Mouse (Mus musculus) neural tube, embryonic 13.5 days (tissue): ENCODE results near the gene Calml4. TPM values are rescaled to one million over a fixed set of nuclear protein-coding genes. Genes with fewer than 3 reads are reported as not detected.
"Not testable (repeated sequence)": the region's sequence is repeated elsewhere in the genome, so short reads cannot be mapped to it uniquely, and the experiment has no call there.

Experiments
- ATAC-seq: fragments of 200-750 bp; cut with Nextera tagmentation; 2 replicates; pipeline ENCODE4 v1.8.0; 2017; ENCODE audit warnings: low read depth, mild to moderate bottlenecking, moderate TSS enrichment, moderate library complexity
- H3K27ac ChIP-seq: fragments of 300-500 bp; sonication (generic); replicated peaks from 2 replicates; pipeline ENCODE4 v1.5.1; 2015; ENCODE audit warnings: moderate library complexity, mild to moderate bottlenecking, inconsistent platforms
- H3K27me3 ChIP-seq: fragments of 300-500 bp; sonication (generic); 2 replicates; pipeline ENCODE4 v1.6.1; 2015; ENCODE audit warnings: mild to moderate bottlenecking, inconsistent platforms
- H3K36me3 ChIP-seq: fragments of 300-500 bp; sonication (generic); 2 replicates; pipeline ENCODE4 v1.6.1; 2015; ENCODE audit warnings: mild to moderate bottlenecking, inconsistent platforms
- H3K4me1 ChIP-seq: fragments of 300-500 bp; sonication (generic); replicated peaks from 2 replicates; pipeline ENCODE4 v1.6.1; 2015; ENCODE audit warnings: inconsistent platforms
- H3K4me2 ChIP-seq: fragments of 300-500 bp; sonication (generic); 2 replicates; pipeline ENCODE4 v1.6.1; 2015; ENCODE audit warnings: inconsistent platforms, mild to moderate bottlenecking, moderate library complexity
- H3K4me3 ChIP-seq: fragments of 300-500 bp; sonication (generic); 2 replicates; pipeline ENCODE4 v1.5.1; 2015; ENCODE audit warnings: mild to moderate bottlenecking, inconsistent platforms
- H3K9ac ChIP-seq: fragments of 300-500 bp; sonication (generic); 2 replicates; pipeline ENCODE4 v1.6.1; 2015; ENCODE audit warnings: moderate library complexity, mild to moderate bottlenecking, inconsistent platforms
- H3K9me3 ChIP-seq: fragments of 300-500 bp; sonication (generic); 2 replicates; pipeline ENCODE4 v1.6.1; 2016; ENCODE audit warnings: inconsistent platforms
- WGBS: fragments of 180-500 bp; shearing (Covaris S2); methylation state at CpG from one replicate; pipeline ENCODE4 v1.1.7; 2015; 5-methylcytosine and 5-hydroxymethylcytosine counted together
- polyA plus RNA-seq: library from polyadenylated mRNA; unstranded; fragments of >200 nt; fragmentation: Nextera tagmentation; extraction: Ambion mirVana; gene quantifications from 2 replicates; pipeline ENCODE4 v1.2.1, GENCODE M21; 2015

Calml4 gene
- polyA plus RNA-seq, 1 experiment from 2014 or later = 7.9 TPM

- ATAC-seq, H3K36me3 ChIP-seq, H3K9ac ChIP-seq, H3K27ac ChIP-seq, H3K4me1 ChIP-seq, H3K4me3 ChIP-seq, H3K27me3 ChIP-seq, H3K4me2 ChIP-seq, H3K9me3 ChIP-seq: not testable (repeated sequence)
- WGBS = 99% methylated on average over 4 of the region's 4 CpGs
Measured at GRCm38 (mm10) chr9:62869236-62869635, 11.4 kb downstream of the Calml4 start.

- H3K4me1 ChIP-seq = no peaks in the 10 kb centered on the region
- no peak overlapping the region for H3K4me2 ChIP-seq
- H3K4me3 ChIP-seq = no peak overlapping the region
- H3K27ac ChIP-seq = no peak overlapping the region
- H3K9me3 ChIP-seq = no peaks in the 10 kb centered on the region
- no peaks in the 10 kb centered on the region for H3K36me3 ChIP-seq
- no peaks in the 10 kb centered on the region for H3K27me3 ChIP-seq
- no peak for ATAC-seq
- no peak overlapping the region for H3K9ac ChIP-seq
Measured at GRCm38 (mm10) chr9:62870728-62871127, 12.8 kb downstream of the Calml4 start.

- no peak overlapping the region for H3K9ac ChIP-seq
- peaks cover 16% of the 10 kb centered on the region for H3K36me3 ChIP-seq
- 82% methylated on average over 7 of the region's 7 CpGs for WGBS
- H3K9me3 ChIP-seq = no peaks in the 10 kb centered on the region
- no peak overlapping the region for H3K27ac ChIP-seq
- no peak for ATAC-seq
- H3K27me3 ChIP-seq = no peaks in the 10 kb centered on the region
- H3K4me3 ChIP-seq = no peak overlapping the region
- H3K4me1 ChIP-seq = no peaks in the 10 kb centered on the region
- no peak overlapping the region for H3K4me2 ChIP-seq
Measured at GRCm38 (mm10) chr9:62876966-62877616, 19.2 kb downstream of the Calml4 start.

- H3K9ac ChIP-seq = no peak overlapping the region
- H3K9me3 ChIP-seq = no peaks in the 10 kb centered on the region
- H3K27ac ChIP-seq = no peak overlapping the region
- H3K4me2 ChIP-seq = no peak overlapping the region
- WGBS = 84% methylated on average over 2 of the region's 2 CpGs
- H3K27me3 ChIP-seq = no peaks in the 10 kb centered on the region
- H3K36me3 ChIP-seq = peaks cover 21% of the 10 kb centered on the region
- ATAC-seq = no peak
- no peak overlapping the region for H3K4me3 ChIP-seq
- H3K4me1 ChIP-seq = no peaks in the 10 kb centered on the region
Measured at GRCm38 (mm10) chr9:62877825-62878224, 19.9 kb downstream of the Calml4 start.

GRCm38 (mm10) chr9:62881871-62882270, 24.0 kb downstream of the Calml4 start:
- no peaks in the 10 kb centered on the region for H3K4me1 ChIP-seq
- no peak overlapping the region for H3K4me3 ChIP-seq
- no peak for ATAC-seq
- 81% methylated on average over 12 of the region's 12 CpGs for WGBS
- no peak overlapping the region for H3K9ac ChIP-seq
- no peak overlapping the region for H3K27ac ChIP-seq
- peaks cover 47% of the 10 kb centered on the region for H3K36me3 ChIP-seq
- H3K4me2 ChIP-seq = no peak overlapping the region
- no peaks in the 10 kb centered on the region for H3K9me3 ChIP-seq
- no peaks in the 10 kb centered on the region for H3K27me3 ChIP-seq

DNA sequence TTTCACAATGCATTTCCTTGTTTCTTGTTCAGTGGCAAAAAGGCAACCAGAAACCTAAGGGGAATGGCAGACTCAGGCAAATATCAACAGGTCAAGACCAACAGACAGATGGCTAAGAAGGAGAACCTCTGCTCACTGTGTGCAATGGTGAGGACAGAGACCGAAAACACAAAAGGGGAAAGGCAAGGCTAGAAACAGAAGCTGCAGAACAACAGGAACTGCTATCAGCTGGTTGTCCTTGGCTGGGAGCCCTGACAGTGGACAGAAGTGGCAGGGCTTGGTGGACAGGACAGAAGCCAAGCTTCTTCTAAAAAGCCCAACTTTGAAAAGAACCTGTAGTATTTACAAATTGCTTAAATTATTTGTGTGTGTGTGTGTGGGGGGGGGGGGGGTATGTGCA, 36.6 kb downstream of the Calml4 start:
- WGBS = 75% methylated on average over 1 of the region's 1 CpGs
- Histone ChIP-seq H3K4me3 (no peak overlapping the region), H3K4me2 (no peak overlapping the region), H3K9ac (no peak overlapping the region), H3K27ac (no peak overlapping the region), H3K36me3 (peaks cover 42% of the 10 kb centered on the region), H3K27me3 (no peaks in the 10 kb centered on the region), H3K4me1 (no peaks in the 10 kb centered on the region), H3K9me3 (no peaks in the 10 kb centered on the region)
- ATAC-seq = no peak

DNA sequence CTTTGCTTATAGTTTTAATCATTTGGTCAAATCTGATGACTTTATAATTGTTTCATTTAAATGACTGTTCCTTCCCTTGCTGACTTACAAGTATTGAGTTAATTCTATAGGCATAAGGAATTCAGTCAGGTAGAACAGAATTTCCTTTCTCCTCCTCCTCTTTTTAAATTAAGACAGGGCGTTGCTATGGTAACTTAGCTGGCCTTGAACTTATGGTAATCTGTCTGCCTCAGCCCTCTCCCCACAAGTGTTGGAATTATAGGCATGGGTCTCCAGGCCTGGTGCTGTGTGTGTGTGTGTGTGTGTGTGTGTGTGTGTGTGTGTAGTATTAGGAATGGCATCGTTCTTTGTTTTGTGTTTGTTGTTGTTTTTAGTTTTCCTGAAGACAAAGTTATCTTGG, 43.9 kb downstream of the Calml4 start:
- WGBS = 91% methylated on average over 2 of the region's 2 CpGs
- H3K4me2 ChIP-seq = no peak overlapping the region
- H3K9me3 ChIP-seq = no peaks in the 10 kb centered on the region
- H3K27me3 ChIP-seq = no peaks in the 10 kb centered on the region
- no peak overlapping the region for H3K4me3 ChIP-seq
- peaks cover 29% of the 10 kb centered on the region for H3K36me3 ChIP-seq
- no peak for ATAC-seq
- no peak overlapping the region for H3K9ac ChIP-seq
- H3K27ac ChIP-seq = no peak overlapping the region
- H3K4me1 ChIP-seq = no peaks in the 10 kb centered on the region

DNA sequence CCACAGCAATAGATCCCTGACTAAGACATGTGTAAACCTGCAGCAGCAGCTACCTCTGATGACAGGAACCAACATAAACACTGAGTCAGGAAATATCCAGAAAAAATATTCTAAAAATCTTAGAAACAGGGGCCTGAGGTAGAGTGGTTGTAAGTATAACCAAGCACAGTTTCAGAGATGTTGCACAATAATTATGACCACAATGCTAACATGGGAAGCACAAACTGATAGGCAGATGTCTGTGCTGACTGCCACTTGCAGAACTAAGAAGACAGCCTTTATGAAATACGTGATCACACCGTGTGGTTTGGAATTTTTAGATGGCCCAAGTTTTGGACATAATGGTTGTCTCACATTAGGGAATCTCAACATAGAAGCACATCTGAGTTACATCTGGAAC, 46.0 kb downstream of the Calml4 start:
- Histone ChIP-seq H3K9me3 (no peaks in the 10 kb centered on the region), H3K4me1 (no peaks in the 10 kb centered on the region), H3K27ac (no peak overlapping the region), H3K4me3 (no peak overlapping the region), H3K36me3 (peaks cover 31% of the 10 kb centered on the region), H3K9ac (no peak overlapping the region), H3K27me3 (no peaks in the 10 kb centered on the region), H3K4me2 (no peak overlapping the region)
- ATAC-seq = no peak
- 99% methylated on average over 2 of the region's 2 CpGs for WGBS

GRCm38 (mm10) chr9:62905039-62905438, 47.2 kb downstream of the Calml4 start:
- Histone ChIP-seq H3K4me2 (no peak overlapping the region), H3K27me3 (no peaks in the 10 kb centered on the region), H3K4me3 (no peak overlapping the region), H3K27ac (no peak overlapping the region), H3K36me3 (peaks cover 40% of the 10 kb centered on the region), H3K9ac (no peak overlapping the region), H3K4me1 (no peaks in the 10 kb centered on the region), H3K9me3 (no peaks in the 10 kb centered on the region)
- ATAC-seq = no peak
- WGBS = 94% methylated on average over 8 of the region's 8 CpGs

DNA sequence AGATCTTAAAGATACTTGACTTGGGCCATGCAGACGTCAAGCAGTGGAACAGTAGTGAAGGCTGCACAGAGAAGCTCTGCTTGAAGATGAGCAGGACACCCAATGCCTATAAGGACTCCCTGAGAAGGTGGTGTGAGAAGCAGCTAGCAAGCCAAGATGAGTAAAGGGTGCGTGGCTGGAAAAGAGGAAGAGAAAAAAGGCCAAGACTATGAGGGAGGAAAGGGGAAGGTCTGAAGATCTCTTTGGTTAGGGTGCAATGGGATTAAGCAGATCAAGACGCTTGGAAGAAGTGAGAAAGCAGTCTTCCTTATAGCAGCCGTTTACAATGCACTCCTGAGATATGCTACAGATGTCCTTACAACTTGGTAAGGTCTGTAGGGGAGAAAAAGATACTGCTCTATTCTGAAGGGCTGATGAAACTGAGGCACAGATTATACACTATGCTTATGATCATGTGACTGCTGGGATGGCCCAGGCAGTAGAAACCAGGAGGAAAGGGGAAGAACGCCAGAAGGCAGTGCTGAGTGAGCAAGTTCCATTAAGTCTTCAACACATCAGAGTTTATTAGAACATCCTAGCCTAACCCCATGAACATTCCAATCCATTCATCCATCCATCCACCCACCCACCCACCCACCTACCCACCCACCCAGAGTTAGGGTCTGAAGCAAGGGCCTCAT, 55.6 kb downstream of the Calml4 start:
- no peak overlapping the region for H3K27ac ChIP-seq
- ATAC-seq = no peak
- H3K9me3 ChIP-seq = peaks cover 9% of the 10 kb centered on the region
- H3K4me1 ChIP-seq = no peaks in the 10 kb centered on the region
- no peaks in the 10 kb centered on the region for H3K27me3 ChIP-seq
- no peak overlapping the region for H3K9ac ChIP-seq
- peaks cover 57% of the 10 kb centered on the region for H3K36me3 ChIP-seq
- H3K4me3 ChIP-seq = no peak overlapping the region
- 91% methylated on average over 5 of the region's 5 CpGs for WGBS
- no peak overlapping the region for H3K4me2 ChIP-seq

DNA sequence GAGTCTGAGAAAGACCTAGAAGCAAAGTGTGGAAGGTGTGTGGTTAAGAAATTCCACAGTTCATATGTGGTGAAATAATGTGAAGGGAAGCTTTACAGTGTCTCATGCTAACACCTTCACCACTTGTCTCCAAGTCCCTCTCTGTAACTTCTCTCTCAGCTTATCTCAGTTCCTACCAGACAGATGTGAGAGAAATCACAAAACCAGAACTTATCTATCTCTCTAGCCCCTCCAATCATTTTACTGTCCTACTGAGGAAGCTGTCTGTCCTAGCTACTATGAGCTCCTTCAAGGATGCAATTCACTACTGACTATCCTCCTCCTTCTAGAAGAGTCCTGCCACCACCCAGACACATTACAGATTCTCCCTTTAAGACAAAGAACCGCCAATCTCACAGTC, 59.2 kb downstream of the Calml4 start:
- Histone ChIP-seq H3K36me3 (peaks cover 42% of the 10 kb centered on the region), H3K4me3 (no peak overlapping the region), H3K4me2 (no peak overlapping the region), H3K9me3 (peaks cover 9% of the 10 kb centered on the region), H3K27me3 (no peaks in the 10 kb centered on the region), H3K27ac (no peak overlapping the region), H3K4me1 (no peaks in the 10 kb centered on the region), H3K9ac (no peak overlapping the region)
- 89% methylated on average over 1 of the region's 1 CpGs for WGBS
- no peak for ATAC-seq

DNA sequence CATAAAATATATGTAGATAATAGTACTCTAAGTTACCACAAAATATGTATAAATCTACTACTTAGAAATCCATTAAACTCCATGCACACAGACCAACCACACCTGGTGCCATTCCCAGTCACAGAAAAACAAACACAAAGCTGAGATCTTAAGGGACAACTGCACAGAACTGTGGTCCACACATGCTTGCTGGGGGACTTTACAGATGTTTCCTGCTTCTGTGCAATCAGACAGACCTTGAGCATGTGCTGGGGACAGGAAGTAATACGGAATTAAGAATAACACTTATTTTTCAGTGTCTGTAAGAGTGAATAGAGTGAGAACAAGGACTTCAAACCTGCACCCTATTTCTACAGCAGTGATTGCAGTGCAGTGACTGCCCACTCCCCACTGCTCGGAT, 63.0 kb downstream of the Calml4 start:
- Histone ChIP-seq H3K4me3 (no peak overlapping the region), H3K9me3 (peaks cover 4% of the 10 kb centered on the region; the same call in 1 of the 2 replicates), H3K27ac (no peak overlapping the region), H3K36me3 (peaks cover 34% of the 10 kb centered on the region), H3K4me1 (no peaks in the 10 kb centered on the region), H3K4me2 (no peak overlapping the region), H3K9ac (no peak overlapping the region), H3K27me3 (no peaks in the 10 kb centered on the region)
- no peak for ATAC-seq
- 93% methylated on average over 2 of the region's 2 CpGs for WGBS
